Mouse (Mus musculus) neural tube, embryonic 12.5 days (tissue): ENCODE measurements at regions not wholly inside any gene's neighbourhood (a gene's known extent, or its start where the extent isn't known, plus 50 kb on each side); places are given as distances from the start of the nearest gene placed in this dataset.

Experiments
- ATAC-seq: fragments of 200-750 bp; cut with Nextera tagmentation; 2 replicates; pipeline ENCODE4 v1.8.0; 2017; ENCODE audit warnings: low read depth, mild to moderate bottlenecking, moderate TSS enrichment, moderate library complexity; ENCODE audit not compliant: low FRiP score
- H3K27ac ChIP-seq: fragments of 300-500 bp; sonication (generic); 2 replicates; pipeline ENCODE4 v1.5.1; 2016
- H3K27me3 ChIP-seq: fragments of 300-500 bp; sonication (generic); replicated peaks from 2 replicates; pipeline ENCODE4 v1.6.1; 2016; ENCODE audit warnings: mild to moderate bottlenecking
- H3K36me3 ChIP-seq: fragments of 300-500 bp; sonication (generic); 2 replicates; pipeline ENCODE4 v1.6.1; 2016; ENCODE audit warnings: mild to moderate bottlenecking
- H3K4me1 ChIP-seq: fragments of 300-500 bp; sonication (generic); 2 replicates; pipeline ENCODE4 v1.6.1; 2016
- H3K4me2 ChIP-seq: fragments of 300-500 bp; sonication (generic); replicated peaks from 2 replicates; pipeline ENCODE4 v1.6.1; 2016; ENCODE audit warnings: mild to moderate bottlenecking
- H3K4me3 ChIP-seq: fragments of 300-500 bp; sonication (generic); 2 replicates; pipeline ENCODE4 v1.5.1; 2016
- H3K9ac ChIP-seq: fragments of 300-500 bp; sonication (generic); 2 replicates; pipeline ENCODE4 v1.6.1; 2016; ENCODE audit warnings: mild to moderate bottlenecking
- H3K9me3 ChIP-seq: fragments of 300-500 bp; sonication (generic); 2 replicates; pipeline ENCODE4 v1.6.1; 2016; ENCODE audit warnings: mild to moderate bottlenecking
- WGBS: fragments of 180-500 bp; shearing (Covaris S2); methylation state at CpG from one replicate; pipeline ENCODE4 v1.1.7; 2016; 5-methylcytosine and 5-hydroxymethylcytosine counted together

- Histone ChIP-seq H3K4me2 (no peak overlapping the region), H3K9ac (no peak overlapping the region), H3K27ac (no peak overlapping the region), H3K9me3 (no peaks in the 10 kb centered on the region), H3K36me3 (no peaks in the 10 kb centered on the region), H3K4me3 (no peak overlapping the region), H3K4me1 (0 out of 2 replicates have a peak, but pooled peaks cover 7% of the 10 kb centered on the region), H3K27me3 (no peaks in the 10 kb centered on the region)
- WGBS: 83% methylated on average over 10 of the region's 10 CpGs
- ATAC-seq: no peak
These were observed 202.6 kb downstream of the Kcnrg start for GRCm38 (mm10) chr14:61809716-61810437.

GRCm38 (mm10) chr14:61810836-61811235 lies 203.6 kb downstream of the Kcnrg start:
- Histone ChIP-seq H3K4me2 (no peak overlapping the region), H3K9ac (no peak overlapping the region), H3K36me3 (no peaks in the 10 kb centered on the region), H3K27ac (no peak overlapping the region), H3K4me3 (no peak overlapping the region), H3K27me3 (no peaks in the 10 kb centered on the region), H3K4me1 (0 out of 2 replicates have a peak, but pooled peaks cover 7% of the 10 kb centered on the region), H3K9me3 (no peaks in the 10 kb centered on the region)
- 83% methylated on average over 5 of the region's 5 CpGs for WGBS
- ATAC-seq: no peak

GRCm38 (mm10) chr14:61817711-61818110 lies 210.5 kb downstream of the Kcnrg start:
- H3K9me3 ChIP-seq: no peaks in the 10 kb centered on the region
- H3K9ac ChIP-seq: no peak overlapping the region
- no peak overlapping the region for H3K4me3 ChIP-seq
- H3K4me2 ChIP-seq: no peak overlapping the region
- no peaks in the 10 kb centered on the region for H3K4me1 ChIP-seq
- no peak overlapping the region for H3K27ac ChIP-seq
- H3K36me3 ChIP-seq: no peaks in the 10 kb centered on the region
- WGBS: 51% methylated on average over 11 of the region's 11 CpGs
- H3K27me3 ChIP-seq: no peaks in the 10 kb centered on the region
- no peak for ATAC-seq

- Histone ChIP-seq H3K27me3 (no peaks in the 10 kb centered on the region), H3K4me2 (no peak overlapping the region), H3K4me1 (no peaks in the 10 kb centered on the region), H3K9ac (no peak overlapping the region), H3K27ac (no peak overlapping the region), H3K4me3 (no peak overlapping the region), H3K9me3 (no peaks in the 10 kb centered on the region), H3K36me3 (no peaks in the 10 kb centered on the region)
- WGBS: 96% methylated on average over 2 of the region's 2 CpGs
- ATAC-seq: no peak
These were observed 211.1 kb downstream of the Kcnrg start for GRCm38 (mm10) chr14:61818365-61818764.

- Histone ChIP-seq H3K36me3 (no peaks in the 10 kb centered on the region), H3K27me3 (no peaks in the 10 kb centered on the region)
- ATAC-seq: no peak
These were observed 212.0 kb downstream of the Kcnrg start for GRCm38 (mm10) chr14:61819251-61819650.

GRCm38 (mm10) chr14:61834291-61834936 lies 227.2 kb downstream of the Kcnrg start:
- Histone ChIP-seq H3K4me2 (no peak overlapping the region), H3K4me3 (no peak overlapping the region), H3K36me3 (no peaks in the 10 kb centered on the region), H3K27me3 (no peaks in the 10 kb centered on the region), H3K9ac (no peak overlapping the region), H3K9me3 (no peaks in the 10 kb centered on the region), H3K27ac (no peak overlapping the region), H3K4me1 (no peaks in the 10 kb centered on the region)
- 71% methylated on average over 8 of the region's 8 CpGs for WGBS
- no peak for ATAC-seq

More at GRCm38 (mm10) chr14:61819251-61819650, 212.0 kb downstream of the Kcnrg start:
- H3K9me3 ChIP-seq: no peaks in the 10 kb centered on the region
- 85% methylated on average over 2 of the region's 2 CpGs for WGBS
- H3K9ac ChIP-seq: no peak overlapping the region
- no peak overlapping the region for H3K4me2 ChIP-seq
- H3K4me1 ChIP-seq: no peaks in the 10 kb centered on the region
- H3K27ac ChIP-seq: no peak overlapping the region
- H3K4me3 ChIP-seq: no peak overlapping the region

GRCm38 (mm10) chr14:61835729-61836128 lies 228.5 kb downstream of the Kcnrg start:
- no peak for ATAC-seq
- Histone ChIP-seq H3K4me1 (no peaks in the 10 kb centered on the region), H3K9me3 (no peaks in the 10 kb centered on the region), H3K27ac (no peak overlapping the region), H3K36me3 (no peaks in the 10 kb centered on the region), H3K27me3 (no peaks in the 10 kb centered on the region), H3K4me2 (no peak overlapping the region), H3K4me3 (no peak overlapping the region), H3K9ac (no peak overlapping the region)
- WGBS: 53% methylated on average over 6 of the region's 6 CpGs

- Histone ChIP-seq H3K9ac (no peak overlapping the region), H3K9me3 (no peaks in the 10 kb centered on the region), H3K36me3 (no peaks in the 10 kb centered on the region), H3K27ac (no peak overlapping the region), H3K27me3 (no peaks in the 10 kb centered on the region), H3K4me1 (no peaks in the 10 kb centered on the region), H3K4me2 (no peak overlapping the region), H3K4me3 (no peak overlapping the region)
- WGBS: 76% methylated on average over 6 of the region's 6 CpGs
- ATAC-seq: no peak
These were observed 229.0 kb downstream of the Kcnrg start for GRCm38 (mm10) chr14:61836231-61836630.

GRCm38 (mm10) chr14:61836965-61837364 lies 229.7 kb downstream of the Kcnrg start:
- 79% methylated on average over 4 of the region's 4 CpGs for WGBS
- no peak overlapping the region for H3K27ac ChIP-seq
- H3K4me1 ChIP-seq: no peaks in the 10 kb centered on the region
- H3K9ac ChIP-seq: no peak overlapping the region
- no peaks in the 10 kb centered on the region for H3K27me3 ChIP-seq
- no peak overlapping the region for H3K4me3 ChIP-seq
- H3K4me2 ChIP-seq: no peak overlapping the region
- no peak for ATAC-seq
- no peaks in the 10 kb centered on the region for H3K36me3 ChIP-seq
- no peaks in the 10 kb centered on the region for H3K9me3 ChIP-seq

GRCm38 (mm10) chr14:61837851-61838250 lies 230.6 kb downstream of the Kcnrg start:
- ATAC-seq: no peak
- no peaks in the 10 kb centered on the region for H3K36me3 ChIP-seq
- no peaks in the 10 kb centered on the region for H3K9me3 ChIP-seq
- H3K4me2 ChIP-seq: no peak overlapping the region
- no peak overlapping the region for H3K4me3 ChIP-seq
- WGBS: 80% methylated on average over 8 of the region's 8 CpGs
- no peak overlapping the region for H3K27ac ChIP-seq
- no peaks in the 10 kb centered on the region for H3K27me3 ChIP-seq
- H3K9ac ChIP-seq: no peak overlapping the region
- H3K4me1 ChIP-seq: no peaks in the 10 kb centered on the region

- ATAC-seq: no peak
- Histone ChIP-seq H3K4me3 (no peak overlapping the region), H3K27me3 (no peaks in the 10 kb centered on the region), H3K36me3 (no peaks in the 10 kb centered on the region), H3K9ac (no peak overlapping the region), H3K27ac (no peak overlapping the region), H3K4me2 (no peak overlapping the region), H3K9me3 (no peaks in the 10 kb centered on the region), H3K4me1 (no peaks in the 10 kb centered on the region)
- WGBS: 92% methylated on average over 4 of the region's 4 CpGs
These were observed 235.2 kb downstream of the Kcnrg start for GRCm38 (mm10) chr14:61842476-61842875.

GRCm38 (mm10) chr14:61846441-61846840 lies 239.2 kb downstream of the Kcnrg start:
- Histone ChIP-seq H3K4me1 (no peaks in the 10 kb centered on the region), H3K9ac (no peak overlapping the region), H3K4me2 (no peak overlapping the region), H3K4me3 (no peak overlapping the region), H3K36me3 (no peaks in the 10 kb centered on the region), H3K27ac (no peak overlapping the region), H3K9me3 (no peaks in the 10 kb centered on the region), H3K27me3 (no peaks in the 10 kb centered on the region)
- no peak for ATAC-seq
- WGBS: 84% methylated on average over 5 of the region's 5 CpGs

GRCm38 (mm10) chr14:61850244-61850643 lies 243.0 kb downstream of the Kcnrg start:
- WGBS: 86% methylated on average over 4 of the region's 4 CpGs
- Histone ChIP-seq H3K9ac (no peak overlapping the region), H3K4me3 (no peak overlapping the region), H3K36me3 (no peaks in the 10 kb centered on the region), H3K9me3 (no peaks in the 10 kb centered on the region), H3K4me2 (no peak overlapping the region), H3K27ac (no peak overlapping the region), H3K4me1 (no peaks in the 10 kb centered on the region), H3K27me3 (no peaks in the 10 kb centered on the region)
- ATAC-seq: no peak
